Mouse (Mus musculus): Measurements from ENCODE around the gene Arl8b. TPM values are rescaled to one million over a fixed set of nuclear protein-coding genes. Genes with fewer than 3 reads are reported as not detected.

Arl8b gene
- total and polyA plus RNA-seq, 2 experiments from 2014 or later, result 42.7 to 54.7 TPM

- TF ChIP-seq CTCF (IDR thresholded peaks at IDR 0.05; ENCODE audit: low read depth) (no peak), EP300 (IDR thresholded peaks at IDR 0.05; ENCODE audit: low read depth) (no peak)
- peak overlapping the region; percentile 82 for H3K9ac ChIP-seq (replicated peaks; ENCODE audit: low read depth, low read length)
- no peaks in the 10 kb centered on the region for H3K36me3 ChIP-seq (replicated peaks; ENCODE audit: control insufficient read depth, insufficient read depth, low read length)
- H3K4me2 ChIP-seq (ENCODE audit: low read depth, low read length), result peak overlapping the region; percentile 71
- ATAC-seq (ENCODE audit: insufficient read depth, low read depth) (no peak), DNase-seq (ENCODE audit: low spot score) (no peak)
- no peaks in the 10 kb centered on the region for H3K9me3 ChIP-seq (replicated peaks; ENCODE audit: control insufficient read depth, low read length)
- peak overlapping the region; percentile 85 for H3K4me3 ChIP-seq (ENCODE audit: low read depth, low read length)
- H3K27ac ChIP-seq (ENCODE audit: low read depth), result peak overlapping the region; percentile 72; the same call in 1 of the 2 replicates
- H3K4me1 ChIP-seq (ENCODE audit: control insufficient read depth, insufficient read depth), result peaks cover 14% of the 10 kb centered on the region; the same call in 1 of the 2 replicates
- no peaks in the 10 kb centered on the region for H3K27me3 ChIP-seq (ENCODE audit: control insufficient read depth, insufficient read depth, low read length)
- 17% methylated on average over 22 of the region's 22 CpGs for WGBS
Observed at GRCm38 (mm10) chr6:108829386-108830370, 46.8 kb downstream of the Arl8b start.

- Histone ChIP-seq H3K9ac (replicated peaks; ENCODE audit: low read depth, low read length) (no peak overlapping the region), H3K27me3 (ENCODE audit: control insufficient read depth, insufficient read depth, low read length) (no peaks in the 10 kb centered on the region), H3K4me3 (ENCODE audit: low read depth, low read length) (no peak overlapping the region), H3K36me3 (replicated peaks; ENCODE audit: control insufficient read depth, insufficient read depth, low read length) (peaks cover 2% of the 10 kb centered on the region; the same call in 1 of the 2 replicates), H3K4me2 (ENCODE audit: low read depth, low read length) (no peak overlapping the region; the same call in 1 of the 2 replicates), H3K4me1 (ENCODE audit: control insufficient read depth, insufficient read depth) (peaks cover 9% of the 10 kb centered on the region; the same call in 1 of the 2 replicates), H3K27ac (ENCODE audit: low read depth) (no peak overlapping the region), H3K9me3 (replicated peaks; ENCODE audit: control insufficient read depth, low read length) (no peaks in the 10 kb centered on the region)
- ATAC-seq (ENCODE audit: insufficient read depth, low read depth) (no peak), DNase-seq (ENCODE audit: low spot score) (no peak)
- WGBS, result 67% methylated on average over 1 of the region's 1 CpGs
- TF ChIP-seq EP300 (IDR thresholded peaks at IDR 0.05; ENCODE audit: low read depth) (no peak), CTCF (IDR thresholded peaks at IDR 0.05; ENCODE audit: low read depth) (no peak)
Observed at GRCm38 (mm10) chr6:108832170-108832569, 49.3 kb downstream of the Arl8b start.

- Histone ChIP-seq H3K27ac (ENCODE audit: low read depth) (no peak overlapping the region), H3K9ac (replicated peaks; ENCODE audit: low read depth, low read length) (no peak overlapping the region), H3K4me2 (ENCODE audit: low read depth, low read length) (no peak overlapping the region; the same call in 1 of the 2 replicates), H3K4me1 (ENCODE audit: control insufficient read depth, insufficient read depth) (peaks cover 9% of the 10 kb centered on the region; the same call in 1 of the 2 replicates), H3K4me3 (ENCODE audit: low read depth, low read length) (no peak overlapping the region), H3K36me3 (replicated peaks; ENCODE audit: control insufficient read depth, insufficient read depth, low read length) (peaks cover 10% of the 10 kb centered on the region), H3K27me3 (ENCODE audit: control insufficient read depth, insufficient read depth, low read length) (no peaks in the 10 kb centered on the region), H3K9me3 (replicated peaks; ENCODE audit: control insufficient read depth, low read length) (no peaks in the 10 kb centered on the region)
- WGBS, result 51% methylated on average over 6 of the region's 6 CpGs
- no peak for TF ChIP-seq CTCF (IDR thresholded peaks at IDR 0.05; ENCODE audit: low read depth)
- no peak for TF ChIP-seq EP300 (IDR thresholded peaks at IDR 0.05; ENCODE audit: low read depth)
- no peak for ATAC-seq (ENCODE audit: insufficient read depth, low read depth)
- DNase-seq (ENCODE audit: low spot score), result no peak
Observed at GRCm38 (mm10) chr6:108832989-108833388, 50.1 kb downstream of the Arl8b start.

- no peak for ATAC-seq (ENCODE audit: insufficient read depth, low read depth)
- Histone ChIP-seq H3K4me2 (ENCODE audit: low read depth, low read length) (no peak overlapping the region), H3K27ac (ENCODE audit: low read depth) (no peak overlapping the region), H3K4me1 (ENCODE audit: control insufficient read depth, insufficient read depth) (peaks cover 9% of the 10 kb centered on the region; the same call in 1 of the 2 replicates), H3K27me3 (ENCODE audit: control insufficient read depth, insufficient read depth, low read length) (no peaks in the 10 kb centered on the region), H3K36me3 (replicated peaks; ENCODE audit: control insufficient read depth, insufficient read depth, low read length) (peaks cover 13% of the 10 kb centered on the region), H3K4me3 (ENCODE audit: low read depth, low read length) (no peak overlapping the region), H3K9ac (replicated peaks; ENCODE audit: low read depth, low read length) (no peak overlapping the region), H3K9me3 (replicated peaks; ENCODE audit: control insufficient read depth, low read length) (no peaks in the 10 kb centered on the region)
- TF ChIP-seq CTCF (IDR thresholded peaks at IDR 0.05; ENCODE audit: low read depth) (no peak), EP300 (IDR thresholded peaks at IDR 0.05; ENCODE audit: low read depth) (no peak)
- WGBS, result 57% methylated on average over 8 of the region's 8 CpGs
- DNase-seq (ENCODE audit: low spot score), result no peak
Observed at GRCm38 (mm10) chr6:108833963-108834697, 51.2 kb downstream of the Arl8b start.

Measured in heart, postnatal 0 days (tissue).